Mouse (Mus musculus): ENCODE results near the gene Prkce.

Prkce gene

DNA sequence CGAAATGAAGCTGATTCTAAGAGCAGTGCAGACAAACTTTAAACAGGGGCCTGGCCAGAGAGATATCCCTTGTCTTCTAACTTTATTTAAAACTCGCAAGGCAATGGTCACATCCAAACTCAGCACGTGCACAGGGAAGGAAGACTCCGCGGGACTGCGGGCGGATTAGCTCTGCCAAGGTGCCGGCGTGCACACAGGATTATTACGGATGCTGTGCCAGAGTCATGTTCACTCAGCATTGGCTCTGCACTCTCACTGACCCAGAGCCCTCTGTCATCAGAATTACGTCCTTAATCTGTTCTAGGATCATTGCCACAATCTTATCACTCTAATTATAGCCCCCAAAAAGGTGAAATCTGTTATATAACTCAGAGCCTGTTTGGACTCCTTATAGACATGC lies 353.7 kb downstream of the Prkce start:
- no peak for DNase-seq (ENCODE audit: low spot score)

DNA sequence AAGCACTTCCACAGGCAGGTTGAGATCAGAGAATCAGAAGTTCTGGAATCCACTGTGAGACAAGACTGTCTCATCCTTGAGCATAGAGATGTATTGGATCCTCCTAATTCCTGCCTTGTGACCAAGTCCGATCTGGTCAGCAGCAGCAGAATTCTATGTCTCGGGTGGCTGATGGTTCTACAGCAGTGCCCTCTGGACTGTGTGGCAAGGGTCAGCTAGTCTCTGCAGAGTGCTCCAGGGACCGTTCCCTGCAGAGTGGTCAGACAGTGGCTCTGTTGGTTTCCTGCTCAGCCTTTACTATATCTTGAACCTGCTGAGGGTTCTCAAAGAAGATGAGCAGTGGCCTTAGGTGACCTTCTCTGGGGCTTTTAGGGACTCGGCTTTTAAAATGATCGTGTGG lies 355.1 kb downstream of the Prkce start:
- DNase-seq (ENCODE audit: low spot score), result no peak

GRCm38 (mm10) chr17:86523374-86523773 lies 355.8 kb downstream of the Prkce start:
- DNase-seq (ENCODE audit: low spot score), result no peak

DNA sequence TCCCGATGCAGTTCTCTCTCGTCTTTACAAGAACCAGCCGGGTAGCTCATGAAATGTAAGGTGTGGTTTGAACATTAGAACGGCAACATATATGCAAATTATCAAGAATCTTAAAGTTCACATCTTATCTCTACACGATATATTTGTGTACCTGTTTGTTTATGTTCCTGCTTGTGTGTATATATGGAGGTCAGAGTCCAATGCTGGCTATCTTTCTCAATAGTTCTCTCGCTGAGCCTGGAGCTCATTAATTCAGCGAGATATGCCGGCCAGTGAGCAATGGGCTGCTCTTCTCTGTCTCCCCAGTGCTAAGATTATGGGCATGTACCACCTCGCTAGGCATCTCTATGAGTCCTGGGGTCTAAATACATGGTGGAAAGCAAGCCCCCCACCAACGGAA lies 356.3 kb downstream of the Prkce start:
- DNase-seq (ENCODE audit: low spot score), result no peak

- no peak for DNase-seq (ENCODE audit: low spot score)
These were observed 357.5 kb downstream of the Prkce start for GRCm38 (mm10) chr17:86525075-86525474.

- DNase-seq (ENCODE audit: low spot score), result no peak
These were observed 358.4 kb downstream of the Prkce start for GRCm38 (mm10) chr17:86526016-86526415.

DNA sequence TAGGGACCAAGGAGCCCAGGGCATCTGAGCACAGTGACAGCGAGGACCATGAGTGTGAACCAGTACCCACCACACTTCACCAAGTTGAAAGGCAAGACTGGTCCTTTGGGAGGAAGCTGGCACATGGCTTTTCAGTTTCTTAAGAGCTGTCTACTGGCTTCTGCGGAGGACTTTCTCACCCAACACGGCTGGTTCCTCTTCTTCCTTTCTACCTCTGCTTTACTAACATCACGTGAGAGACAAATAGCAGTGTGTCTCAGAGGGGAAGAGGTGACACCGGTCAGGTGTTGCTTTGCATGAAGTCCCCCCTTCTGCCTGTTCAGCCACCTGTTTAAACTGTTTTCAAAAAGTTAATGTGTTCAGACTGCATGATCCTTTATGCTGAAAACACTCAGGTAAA lies 359.7 kb downstream of the Prkce start:
- peak; percentile 1 for DNase-seq (ENCODE audit: low spot score)

- DNase-seq (ENCODE audit: low spot score), result no peak
These were observed 361.4 kb downstream of the Prkce start for GRCm38 (mm10) chr17:86529003-86529402.

DNA sequence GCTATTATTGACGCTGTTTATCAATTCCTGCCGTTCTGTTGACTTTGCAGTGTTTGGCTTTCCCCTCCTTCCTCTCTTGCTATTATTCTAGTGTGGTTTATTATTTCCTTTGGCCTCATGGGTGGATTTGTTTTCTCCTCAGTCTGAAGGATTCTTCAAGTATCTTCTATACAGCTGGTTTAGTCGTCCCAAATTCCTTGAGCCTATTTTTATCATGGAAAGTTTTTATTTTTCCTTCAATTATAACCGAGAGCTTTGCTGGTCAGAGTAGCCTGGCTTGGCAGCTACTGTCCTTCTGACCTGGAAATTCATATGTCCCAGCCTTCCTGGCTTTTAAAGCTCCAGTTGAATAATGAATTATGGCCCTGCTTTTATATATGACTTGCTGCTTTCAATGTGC lies 361.8 kb downstream of the Prkce start:
- DNase-seq (ENCODE audit: low spot score), result no peak

- DNase-seq (ENCODE audit: low spot score), result no peak
These were observed 363.6 kb downstream of the Prkce start for GRCm38 (mm10) chr17:86531231-86531630.

DNA sequence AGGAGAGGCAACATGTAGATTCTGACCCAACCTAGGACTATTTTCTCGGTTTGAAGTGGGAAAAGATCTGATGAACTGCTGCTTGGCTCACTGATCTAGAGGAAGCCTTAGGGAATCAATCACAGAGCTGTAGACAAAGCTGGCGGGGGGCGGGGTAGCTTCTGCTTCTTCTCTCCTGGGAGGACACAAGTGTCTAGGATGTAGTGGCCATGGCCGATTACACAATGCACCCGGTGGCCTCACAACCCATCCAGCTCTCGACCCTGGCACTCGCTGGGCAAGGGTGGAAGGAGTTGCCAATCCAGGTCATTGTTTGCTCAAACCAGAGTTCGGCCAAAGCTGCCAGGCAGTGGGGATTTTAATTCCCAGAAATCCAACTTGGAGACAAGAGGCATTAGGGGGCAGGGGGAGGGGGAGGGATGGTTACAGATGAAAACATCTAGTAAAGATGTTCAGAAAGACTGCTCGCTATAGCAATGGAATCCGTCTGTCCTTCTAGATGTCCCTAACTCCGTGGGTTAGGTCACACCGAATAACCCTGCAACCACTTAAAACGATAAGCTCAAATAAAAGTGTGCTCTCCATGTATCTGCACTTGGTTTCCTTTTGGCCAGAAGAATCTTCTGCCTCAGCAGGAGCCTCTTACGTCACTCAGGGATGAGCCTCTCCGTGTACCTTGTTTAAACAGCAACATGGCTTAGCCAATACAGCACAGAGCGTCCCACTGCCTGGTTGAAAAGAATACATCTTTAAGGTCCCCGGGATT lies 365.4 kb downstream of the Prkce start:
- no peak for DNase-seq (ENCODE audit: low spot score)

GRCm38 (mm10) chr17:86533549-86533851 lies 365.9 kb downstream of the Prkce start:
- DNase-seq (ENCODE audit: low spot score), result no peak

GRCm38 (mm10) chr17:86535096-86535495 lies 367.5 kb downstream of the Prkce start:
- DNase-seq (ENCODE audit: low spot score), result no peak

GRCm38 (mm10) chr17:86535827-86536656 lies 368.5 kb downstream of the Prkce start:
- peak; percentile 24 for DNase-seq (ENCODE audit: low spot score)

DNA sequence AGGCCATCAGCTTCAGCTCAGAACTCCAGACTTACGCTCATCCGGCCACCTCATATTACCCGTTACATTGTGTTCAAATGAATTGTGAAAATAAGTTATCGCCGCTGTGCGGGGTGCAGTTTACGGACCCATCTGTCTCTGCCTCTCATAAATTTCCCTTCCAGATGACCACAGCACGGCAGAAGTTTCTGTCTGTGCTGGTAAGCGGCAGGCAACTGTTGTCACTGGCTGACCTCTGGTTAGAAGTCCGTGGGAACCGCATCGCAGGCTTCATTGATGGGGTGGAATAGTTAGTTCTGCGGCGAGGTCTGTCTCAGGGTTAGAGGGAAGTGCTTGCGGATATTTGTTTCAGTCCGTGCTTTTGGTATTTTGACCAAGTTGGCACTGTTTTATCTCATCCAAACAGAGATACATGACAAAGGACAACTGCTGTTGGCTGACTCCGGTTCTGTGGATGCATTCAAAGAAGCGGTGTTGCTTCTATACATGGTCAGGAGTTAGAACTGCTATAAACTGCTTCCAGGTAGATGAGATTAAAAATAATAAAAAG lies 372.4 kb downstream of the Prkce start:
- DNase-seq (ENCODE audit: low spot score), result no peak

DNA sequence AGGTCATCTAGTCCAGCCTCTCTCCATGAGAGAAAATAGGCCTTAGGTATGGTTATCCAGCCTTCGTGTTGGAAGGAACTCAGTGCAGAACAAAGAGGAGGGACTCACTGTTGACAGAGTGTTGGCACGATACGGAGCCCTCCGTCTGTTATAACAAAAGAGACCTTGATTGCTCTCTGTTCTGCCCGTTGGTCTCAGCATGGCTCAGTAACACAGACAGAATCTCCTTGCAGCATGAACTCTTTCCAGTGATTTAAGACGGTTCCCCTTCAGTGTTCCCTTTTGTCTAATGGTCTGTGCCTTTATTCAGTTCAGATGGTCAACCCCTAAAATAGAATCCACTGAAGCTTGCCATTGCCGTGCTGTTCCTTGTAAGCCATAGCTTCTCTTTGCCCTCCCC lies 378.9 kb downstream of the Prkce start:
- DNase-seq (ENCODE audit: low spot score), result no peak

DNA sequence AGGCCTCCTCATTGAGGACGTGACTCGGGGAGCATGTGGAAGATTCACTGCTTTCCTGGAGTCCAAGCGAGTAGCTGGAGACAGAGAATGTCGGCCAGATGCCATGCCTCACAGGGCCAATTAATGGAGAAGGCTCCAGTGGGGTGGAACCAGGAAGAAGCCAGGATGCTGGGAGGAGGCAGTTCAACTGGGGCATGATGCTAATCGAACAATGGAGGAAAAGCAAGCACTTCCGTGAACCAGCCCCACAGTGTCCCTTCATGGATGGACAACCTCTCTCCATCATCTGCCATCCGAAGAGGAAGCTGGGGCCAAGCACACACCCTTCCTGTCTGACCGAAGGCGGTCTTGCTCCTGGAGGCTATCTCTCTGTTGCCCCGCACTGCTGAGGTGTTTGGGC lies 381.5 kb downstream of the Prkce start:
- DNase-seq (ENCODE audit: low spot score), result no peak

GRCm38 (mm10) chr17:86551561-86551960 lies 384.0 kb downstream of the Prkce start:
- DNase-seq (ENCODE audit: low spot score), result no peak

DNA sequence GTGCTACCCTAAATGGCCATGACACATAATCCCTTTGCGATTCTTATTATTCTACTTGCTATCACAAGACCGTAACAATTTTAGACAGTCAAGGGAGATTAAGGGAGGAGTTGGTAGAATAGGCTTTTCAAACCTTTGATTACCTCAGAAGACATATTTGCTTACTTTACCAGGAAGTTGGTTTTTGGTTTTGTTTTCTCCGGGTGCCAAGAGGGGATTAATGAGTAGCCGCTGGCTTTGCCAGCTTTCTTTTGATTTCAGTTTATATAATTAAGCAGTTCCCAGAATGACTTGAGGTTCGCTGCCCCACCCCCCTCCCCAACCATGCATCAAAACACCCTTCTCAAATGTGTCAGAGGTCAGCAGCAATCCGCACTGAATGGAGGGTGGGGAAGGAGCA lies 384.4 kb downstream of the Prkce start:
- DNase-seq (ENCODE audit: low spot score), result no peak

DNA sequence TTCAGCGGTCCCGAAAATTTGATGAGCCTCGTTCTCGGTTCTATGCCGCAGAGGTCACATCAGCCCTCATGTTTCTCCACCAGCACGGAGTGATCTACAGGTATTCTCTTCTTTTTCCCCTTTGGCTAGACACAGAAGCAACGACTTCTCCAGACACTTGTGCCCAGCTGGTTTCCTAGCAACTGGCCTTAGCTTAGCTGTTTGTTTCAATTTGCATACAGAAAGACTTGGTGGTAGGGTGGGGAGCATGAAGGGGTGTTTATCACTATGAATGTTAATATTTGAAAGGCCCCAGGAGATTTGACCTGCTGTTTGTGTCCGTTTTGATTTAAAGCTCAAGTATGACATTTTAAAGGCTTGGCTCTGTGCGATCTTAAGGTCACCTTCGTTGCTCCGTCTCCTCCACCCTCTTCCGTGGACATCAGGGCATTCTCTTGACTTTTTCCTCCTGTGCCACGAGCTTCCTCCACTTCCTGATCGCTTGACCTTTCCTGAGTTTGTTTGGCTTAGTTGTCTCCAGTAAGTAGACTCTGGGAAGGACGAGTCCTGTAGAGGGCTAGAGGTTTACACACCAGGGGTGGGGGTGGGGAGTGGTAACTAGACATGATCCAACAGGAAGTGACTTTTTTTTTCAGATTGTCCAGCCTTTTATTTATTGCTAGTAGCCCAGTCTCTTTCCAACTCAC lies 391.8 kb downstream of the Prkce start:
- DNase-seq (ENCODE audit: low spot score), result no peak

DNA sequence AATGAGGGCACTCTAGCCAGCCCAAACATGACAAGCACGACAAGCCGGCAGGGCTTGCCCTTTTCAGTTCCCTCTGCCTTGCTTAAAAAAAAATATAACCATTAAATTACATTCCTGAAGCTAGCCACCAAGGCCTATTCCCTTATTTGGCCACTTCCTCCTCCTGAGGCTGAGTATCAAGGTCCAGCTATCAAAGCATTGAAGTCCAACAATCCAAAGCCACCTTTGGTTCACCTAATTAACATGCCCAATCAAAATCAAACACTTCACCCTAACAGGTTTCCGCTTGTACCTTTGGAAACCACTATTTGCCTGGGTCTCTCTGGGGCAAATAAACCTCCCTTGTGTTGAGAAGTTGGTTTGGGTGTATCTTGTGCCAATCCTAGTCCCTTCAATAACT lies 392.9 kb downstream of the Prkce start:
- DNase-seq (ENCODE audit: low spot score), result no peak

- no peak for DNase-seq (ENCODE audit: low spot score)
These were observed 402.9 kb downstream of the Prkce start for GRCm38 (mm10) chr17:86570491-86570890.

DNA sequence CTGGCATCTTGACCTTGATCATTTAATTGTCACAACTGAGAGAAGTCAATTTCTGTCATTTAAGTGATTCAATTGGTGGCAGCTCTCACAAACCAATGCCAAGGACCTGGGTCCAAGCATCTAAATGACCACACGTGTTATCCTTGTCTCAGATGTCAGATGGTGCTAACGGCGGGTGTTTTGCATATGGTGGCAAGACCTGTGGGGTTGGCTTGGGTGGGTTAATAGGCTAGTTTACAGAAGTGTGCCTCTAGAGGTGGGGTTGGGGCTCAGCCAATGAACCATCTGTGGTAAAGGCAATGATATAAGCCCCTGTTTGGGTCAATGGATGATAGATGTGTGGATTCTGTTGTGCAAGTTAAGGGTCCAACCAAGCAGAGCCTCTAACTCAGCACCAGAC lies 403.7 kb downstream of the Prkce start:
- DNase-seq (ENCODE audit: low spot score), result no peak
